ENCODE assay signal across 9 mouse cellular contexts in the genomic region with DNA sequence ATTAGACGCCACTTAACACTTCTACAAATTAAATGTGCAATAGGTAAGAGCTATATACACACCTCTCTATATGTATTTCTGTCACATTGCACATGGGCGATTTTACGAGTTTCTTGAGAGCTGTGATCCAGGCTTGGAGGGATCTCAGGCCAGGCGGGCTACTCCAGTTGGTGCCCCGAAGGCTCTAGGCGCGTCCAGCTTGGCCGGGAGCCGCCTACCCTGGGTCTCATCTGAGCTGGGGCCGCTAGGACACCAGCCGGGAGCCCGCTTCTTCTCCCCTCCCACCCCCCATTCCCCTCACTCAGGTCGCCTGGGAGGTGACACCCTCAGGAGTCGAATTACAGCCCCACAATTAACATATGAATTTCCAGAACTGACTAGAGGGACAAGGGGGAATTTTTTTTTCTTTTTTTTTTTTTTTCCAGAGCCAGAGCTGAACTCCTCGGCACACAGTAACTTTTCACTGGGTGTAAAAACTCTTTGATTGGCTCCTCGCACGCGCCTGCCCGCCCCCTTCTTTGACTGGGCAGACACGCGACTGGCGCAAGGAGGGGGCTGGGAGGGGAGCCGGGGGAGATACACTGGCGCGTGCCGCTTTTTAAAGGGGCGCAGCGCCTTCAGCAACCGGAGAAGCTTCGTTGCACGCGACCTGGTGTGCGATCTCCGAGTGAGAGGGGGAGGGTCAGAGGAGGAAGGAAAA. TPM values are rescaled to one million over a fixed set of nuclear protein-coding genes. Genes with fewer than 3 reads are reported as not detected.
A peak's percentile ranks its signal among the peaks of the same experiment; 100 is the strongest.
DNase-seq lines count a peak whose midpoint lies in the region; ATAC-seq and TF ChIP-seq lines count a peak whose summit lies in the region.
"Had no signal": no experiment of that assay in that cellular context is flagged by ENCODE, and none has a peak within 500 bp of the region (broad histone marks: within the 10 kb centered on the region; RNA-seq: fewer than 3 reads in every experiment).

Gene Atoh1 (plus strand): TSS at position 627 of the 700 bp plus-strand sequence.

- H3K9ac ChIP-seq in embryonic facial prominence, embryonic 11.5 days (replicated peaks; ENCODE audit: low read length): 0 out of 2 replicates have a peak within 1 kb of the TSS, but pooled peaks have one; percentile 6
- peak within 1 kb of the TSS; percentile 45; the same call in 1 of the 2 replicates for H3K9ac ChIP-seq in limb, embryonic 12.5 days (replicated peaks)
- peak within 1 kb of the TSS; percentile 55 for H3K9ac ChIP-seq in midbrain, embryonic 13.5 days (replicated peaks)

- no peak within 1 kb of the TSS for H3K27ac ChIP-seq in cerebellum, adult 2 months (ENCODE audit: insufficient read depth, low read length)
- no peak within 1 kb of the TSS for H3K27ac ChIP-seq in embryonic facial prominence, embryonic 11.5 days (replicated peaks; ENCODE audit: low read depth, low read length)
- H3K27ac ChIP-seq in hindbrain, embryonic 10.5 days: peak within 1 kb of the TSS; percentile 79
- no peak within 1 kb of the TSS for H3K27ac ChIP-seq in limb, embryonic 12.5 days
- H3K27ac ChIP-seq in midbrain, embryonic 13.5 days: no peak within 1 kb of the TSS

- no peaks in the 10 kb centered on the region for H3K36me3 ChIP-seq in embryonic facial prominence, embryonic 11.5 days (replicated peaks; ENCODE audit: control insufficient read depth, insufficient read depth, low read depth, low read length)
- H3K36me3 ChIP-seq in hindbrain, embryonic 10.5 days: no peaks in the 10 kb centered on the region
- H3K36me3 ChIP-seq in limb, embryonic 12.5 days: no peaks in the 10 kb centered on the region
- H3K36me3 ChIP-seq in midbrain, embryonic 13.5 days: no peaks in the 10 kb centered on the region

- H3K27me3 ChIP-seq in cerebellum, adult 2 months (ENCODE audit: control insufficient read depth, insufficient read depth, low read length): peaks cover 10% of the 10 kb centered on the region; the same call in 1 of the 2 replicates
- H3K27me3 ChIP-seq in embryonic facial prominence, embryonic 11.5 days (ENCODE audit: control insufficient read depth, insufficient read depth, low read length): peaks cover 50% of the 10 kb centered on the region
- H3K27me3 ChIP-seq in hindbrain, embryonic 10.5 days (ENCODE audit: insufficient read depth, poor library complexity, severe bottlenecking): peaks cover 77% of the 10 kb centered on the region
- H3K27me3 ChIP-seq in limb, embryonic 12.5 days: peaks cover 65% of the 10 kb centered on the region
- peaks cover 71% of the 10 kb centered on the region for H3K27me3 ChIP-seq in midbrain, embryonic 13.5 days

- no peaks in the 10 kb centered on the region for H3K9me3 ChIP-seq in embryonic facial prominence, embryonic 11.5 days (replicated peaks; ENCODE audit: control insufficient read depth, low read length)
- no peaks in the 10 kb centered on the region for H3K9me3 ChIP-seq in hindbrain, embryonic 10.5 days
- H3K9me3 ChIP-seq in limb, embryonic 12.5 days: no peaks in the 10 kb centered on the region
- H3K9me3 ChIP-seq in midbrain, embryonic 13.5 days: no peaks in the 10 kb centered on the region

- peaks cover 6% of the 10 kb centered on the region for H3K4me1 ChIP-seq in cerebellum, adult 2 months (ENCODE audit: control insufficient read depth, insufficient read depth, low read length)
- H3K4me1 ChIP-seq in embryonic facial prominence, embryonic 11.5 days (ENCODE audit: control insufficient read depth, insufficient read depth, low read length): peaks cover 10% of the 10 kb centered on the region
- peaks cover 29% of the 10 kb centered on the region for H3K4me1 ChIP-seq in hindbrain, embryonic 10.5 days (replicated peaks)
- peaks cover 26% of the 10 kb centered on the region for H3K4me1 ChIP-seq in limb, embryonic 12.5 days (replicated peaks)
- peaks cover 30% of the 10 kb centered on the region for H3K4me1 ChIP-seq in midbrain, embryonic 13.5 days (replicated peaks)

- DNase-seq in cerebellum, adult 2 months: no peak
- DNase-seq in cerebellum, adult 18-20 months: no peak
- peak; percentile 76 for DNase-seq in embryonic facial prominence, embryonic 11.5 days (ENCODE audit: low spot score)
- DNase-seq in hindbrain, embryonic 10.5 days (ENCODE audit: low spot score): peak; percentile 87
- DNase-seq in thymus, adult 18-20 months: no peak
- DNase-seq in cerebellum, adult 9-11 months: no peak

- WGBS in cerebellum, adult 2 months: 2% methylated on average over 34 of the region's 34 CpGs
- under 1% methylated on average over 34 of the region's 34 CpGs for WGBS in embryonic facial prominence, embryonic 11.5 days
- WGBS in hindbrain, embryonic 10.5 days: under 1% methylated on average over 34 of the region's 34 CpGs
- under 1% methylated on average over 34 of the region's 34 CpGs for WGBS in limb, embryonic 12.5 days
- 2% methylated on average over 34 of the region's 34 CpGs for WGBS in midbrain, embryonic 13.5 days

- TF ChIP-seq CTCF in cerebellum, adult 2 months (IDR thresholded peaks at IDR 0.05; ENCODE audit: borderline replicate concordance, insufficient read depth, low read depth, low read length): no peak

- no peak for TF ChIP-seq POLR2A in cerebellum, adult 2 months (IDR thresholded peaks at IDR 0.05; ENCODE audit: borderline replicate concordance, insufficient read depth, low read length)

- peak within 1 kb of the TSS; percentile 53 for H3K4me3 ChIP-seq in cerebellum, adult 2 months (replicated peaks; ENCODE audit: insufficient read depth, low read depth, low read length)
- peak within 1 kb of the TSS; percentile 31 for H3K4me3 ChIP-seq in embryonic facial prominence, embryonic 11.5 days (ENCODE audit: low read depth, low read length)
- H3K4me3 ChIP-seq in hindbrain, embryonic 10.5 days: peak within 1 kb of the TSS; percentile 60
- peak within 1 kb of the TSS; percentile 43 for H3K4me3 ChIP-seq in limb, embryonic 12.5 days (replicated peaks)
- H3K4me3 ChIP-seq in midbrain, embryonic 13.5 days (replicated peaks): peak within 1 kb of the TSS; percentile 47

- ATAC-seq in embryonic facial prominence, embryonic 11.5 days (replicated peaks; ENCODE audit: insufficient number of reproducible peaks, low FRiP score, low TSS enrichment, low read depth): peak; percentile 79
- peak; percentile 88 for ATAC-seq in limb, embryonic 12.5 days (ENCODE audit: insufficient number of reproducible peaks, insufficient read depth, low FRiP score, low TSS enrichment, low read depth)
- ATAC-seq in midbrain, embryonic 13.5 days: peak; percentile 82

- H3K4me2 ChIP-seq in embryonic facial prominence, embryonic 11.5 days (ENCODE audit: low read depth, low read length): peak within 1 kb of the TSS; percentile 67
- peak within 1 kb of the TSS; percentile 77 for H3K4me2 ChIP-seq in limb, embryonic 12.5 days
- H3K4me2 ChIP-seq in midbrain, embryonic 13.5 days (replicated peaks): peak within 1 kb of the TSS; percentile 79

RNA-seq across cellular contexts. Expression of gene Atoh1, which starts in this region (rescaled TPM):
- polyA plus RNA-seq in cerebellum, adult 2 months (2012; rRNA removed): 0.05 TPM in 1 of 2 replicates, not detected in the other
- 0.74 and 1.2 TPM in 2 replicates for polyA plus RNA-seq in embryonic facial prominence, embryonic 11.5 days (2014; fragmentation: Nextera tagmentation; extraction: Ambion mirVana)
- 32.9 and 34.7 TPM in 2 replicates for polyA plus RNA-seq in hindbrain, embryonic 10.5 days (2016; fragmentation: Nextera tagmentation; extraction: Ambion mirVana)
- 0.10 TPM in 1 of 2 replicates, not detected in the other for polyA plus RNA-seq in limb, embryonic 12.5 days (2016; fragmentation: Nextera tagmentation; extraction: Ambion mirVana)
- 1.6 and 1.8 TPM in 2 replicates for polyA plus RNA-seq in midbrain, embryonic 13.5 days (2015; fragmentation: Nextera tagmentation; extraction: Ambion mirVana)
- polyA plus RNA-seq: cortical plate, adult 2 months had no signal

Comparison
In these comparisons a context has a peak if more than half of its experiments do, and no peak if none do; other contexts are left out.
1. RNA of gene Atoh1 (polyA plus RNA-seq): 32.9 to 34.7 TPM in hindbrain, embryonic 10.5 days; 1.6 to 1.8 TPM in midbrain, embryonic 13.5 days, 0.74 to 1.2 TPM in embryonic facial prominence, embryonic 11.5 days, 0.05 TPM in cerebellum, adult 2 months and 0.10 TPM in limb, embryonic 12.5 days; every median in the first group is over 10 times any median in the second.
2. Peak in ATAC-seq, H3K4me3 ChIP-seq, H3K9ac ChIP-seq and H3K4me2 ChIP-seq in limb, embryonic 12.5 days; RNA of the gene not detected or under 1 TPM.
3. DNase-seq: peak in embryonic facial prominence, embryonic 11.5 days (single experiment) and hindbrain, embryonic 10.5 days (single experiment); none in cerebellum, adult 2 months (0 of 2), cerebellum, adult 18-20 months (0 of 2), thymus, adult 18-20 months (0 of 2) and cerebellum, adult 9-11 months (single experiment).
4. Peak in every context shown above with its lines, with median percentiles within 50 percentile points of each other: H3K4me3 ChIP-seq, ATAC-seq, H3K4me2 ChIP-seq and H3K9ac ChIP-seq.